Mouse (Mus musculus): Measurements from ENCODE around the gene 4930432K21Rik. TPM values are rescaled to one million over a fixed set of nuclear protein-coding genes. Genes with fewer than 3 reads are reported as not detected.
A peak's percentile ranks its signal among the peaks of the same experiment; 100 is the strongest.

4930432K21Rik gene
- polyA plus RNA-seq, 1 experiment from 2014 or later, result 2.0 TPM

DNA sequence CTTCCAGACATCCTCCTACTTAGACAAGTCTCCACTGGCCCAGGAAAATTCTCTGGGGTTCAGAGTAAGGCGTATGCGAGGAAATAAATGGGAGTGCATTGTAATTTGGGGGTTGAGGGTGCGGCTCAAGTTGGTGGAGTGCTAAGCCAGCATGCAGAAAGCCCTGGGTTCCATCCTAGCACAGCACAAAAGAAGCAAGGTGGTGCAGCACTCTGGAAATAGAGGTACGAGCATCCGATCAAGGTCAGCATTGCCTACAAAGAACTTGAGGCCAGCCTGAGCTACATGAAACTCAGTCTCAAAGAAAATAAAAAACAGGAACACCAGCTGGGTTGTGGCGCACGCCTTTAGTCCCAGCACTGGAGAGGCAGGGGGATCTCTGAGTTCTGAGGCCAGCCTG is 37.3 kb downstream of the 4930432K21Rik start, which contains the start of gene Nanos3:
Gene Nanos3, minus strand, starts transcription at position 101 of the 400 bp plus-strand sequence.
- Histone ChIP-seq H3K4me3 (peak within 1 kb of the TSS; percentile 80), H3K4me2 (replicated peaks) (peak within 1 kb of the TSS; percentile 78), H3K4me1 (peaks cover 57% of the 10 kb centered on the region), H3K9me3 (no peaks in the 10 kb centered on the region), H3K27me3 (no peaks in the 10 kb centered on the region), H3K9ac (peak within 1 kb of the TSS; percentile 98), H3K27ac (peak within 1 kb of the TSS; percentile 96), H3K36me3 (no peaks in the 10 kb centered on the region)
- 94% methylated on average over 7 of the region's 7 CpGs for WGBS
- no peak for ATAC-seq (ENCODE audit: low FRiP score, low read depth)

DNA sequence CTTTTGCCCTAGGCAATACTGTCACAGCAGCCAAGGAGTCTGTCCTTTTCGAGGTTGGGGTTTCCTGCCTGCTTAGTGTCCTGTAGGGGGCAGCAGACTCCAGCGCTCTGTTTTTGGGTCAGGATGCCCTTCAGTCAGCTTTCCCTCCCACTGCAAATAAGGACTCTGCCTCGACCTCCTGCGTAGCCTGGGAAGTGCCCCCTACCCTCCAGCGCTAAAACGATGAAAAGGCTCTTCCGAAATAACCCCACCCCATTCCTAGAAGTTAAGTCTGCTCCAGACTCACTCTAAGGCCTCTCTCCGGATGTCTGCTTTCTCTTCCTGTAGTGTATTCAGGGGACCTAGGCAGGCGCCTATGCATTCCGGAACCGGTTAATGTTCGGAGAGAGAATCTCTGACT is 38.7 kb downstream of the 4930432K21Rik start:
- Histone ChIP-seq H3K27me3 (no peaks in the 10 kb centered on the region), H3K9ac (peak overlapping the region; percentile 67), H3K4me2 (replicated peaks) (peak overlapping the region; percentile 90), H3K4me3 (peak overlapping the region; percentile 44), H3K36me3 (no peaks in the 10 kb centered on the region), H3K4me1 (peaks cover 46% of the 10 kb centered on the region), H3K9me3 (no peaks in the 10 kb centered on the region), H3K27ac (0 out of 2 replicates have a peak overlapping the region, but pooled peaks have one; percentile 22)
- peak; percentile 46 for ATAC-seq (ENCODE audit: low FRiP score, low read depth)
- 0% methylated on average over 12 of the region's 12 CpGs for WGBS

DNA sequence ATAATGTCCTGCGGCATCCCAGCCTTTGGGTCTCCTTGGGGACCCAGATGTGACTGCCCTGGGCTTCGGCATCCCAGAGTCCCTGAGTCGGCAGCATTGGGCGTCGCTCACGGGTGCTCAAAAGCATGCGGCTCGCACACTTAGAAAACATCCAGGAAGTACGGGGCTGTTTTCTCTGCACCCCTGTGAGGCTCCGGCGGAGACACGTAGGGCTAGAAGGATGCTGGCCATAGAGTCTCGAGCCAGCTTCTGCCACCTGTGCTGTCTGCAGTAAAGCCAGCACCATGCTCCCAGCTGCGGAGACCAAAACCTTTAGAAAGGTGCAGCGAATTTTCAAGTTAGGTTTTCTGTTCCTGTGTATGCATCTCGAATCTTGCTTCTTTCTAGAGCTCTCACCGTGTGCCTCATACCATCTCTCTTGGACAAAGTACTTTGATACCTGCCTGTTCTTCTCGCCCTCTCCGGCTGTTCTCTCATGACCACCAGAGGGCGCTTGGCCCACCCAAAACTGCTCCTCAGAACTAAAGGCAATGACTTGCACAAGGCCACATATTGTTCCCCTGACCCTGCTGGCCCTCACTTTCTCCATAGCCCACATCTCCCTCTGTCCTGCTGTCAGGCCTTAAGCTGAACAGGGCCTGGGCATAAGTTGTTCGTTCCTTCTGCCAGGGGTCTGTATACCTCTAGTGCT is 39.4 kb downstream of the 4930432K21Rik start:
- Histone ChIP-seq H3K9ac (peak overlapping the region; percentile 67), H3K9me3 (no peaks in the 10 kb centered on the region), H3K27ac (peak overlapping the region; percentile 22; the same call in 1 of the 2 replicates), H3K4me1 (peaks cover 46% of the 10 kb centered on the region), H3K4me3 (peak overlapping the region; percentile 44), H3K36me3 (no peaks in the 10 kb centered on the region), H3K4me2 (replicated peaks) (peak overlapping the region; percentile 90), H3K27me3 (no peaks in the 10 kb centered on the region)
- no peak for ATAC-seq (ENCODE audit: low FRiP score, low read depth)
- 6% methylated on average over 21 of the region's 21 CpGs for WGBS

DNA sequence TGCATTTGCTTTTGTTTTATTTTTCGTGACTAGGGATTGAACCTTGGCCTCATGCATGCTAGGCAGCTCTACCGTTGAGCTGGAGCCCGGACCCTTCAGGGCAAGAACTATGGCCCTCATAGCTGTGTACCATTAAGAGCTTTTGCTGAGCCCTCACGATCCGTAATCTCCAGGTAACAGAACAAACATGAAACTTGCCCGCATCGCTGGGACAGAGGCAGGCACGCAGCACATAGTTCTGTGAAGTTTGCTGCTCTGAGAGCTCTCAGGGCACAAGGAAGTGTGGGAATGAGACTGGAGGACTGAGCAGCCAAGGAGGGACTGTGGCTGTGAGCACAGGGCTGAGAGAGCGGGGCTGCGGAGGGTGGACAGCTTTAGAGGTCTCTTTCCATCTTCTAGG is 40.8 kb downstream of the 4930432K21Rik start:
- ATAC-seq (ENCODE audit: low FRiP score, low read depth), result no peak
- WGBS, result 84% methylated on average over 10 of the region's 10 CpGs
- Histone ChIP-seq H3K36me3 (no peaks in the 10 kb centered on the region), H3K9ac (no peak overlapping the region), H3K4me1 (peaks cover 51% of the 10 kb centered on the region), H3K9me3 (no peaks in the 10 kb centered on the region), H3K27ac (no peak overlapping the region), H3K4me3 (no peak overlapping the region), H3K27me3 (no peaks in the 10 kb centered on the region), H3K4me2 (replicated peaks) (no peak overlapping the region)

DNA sequence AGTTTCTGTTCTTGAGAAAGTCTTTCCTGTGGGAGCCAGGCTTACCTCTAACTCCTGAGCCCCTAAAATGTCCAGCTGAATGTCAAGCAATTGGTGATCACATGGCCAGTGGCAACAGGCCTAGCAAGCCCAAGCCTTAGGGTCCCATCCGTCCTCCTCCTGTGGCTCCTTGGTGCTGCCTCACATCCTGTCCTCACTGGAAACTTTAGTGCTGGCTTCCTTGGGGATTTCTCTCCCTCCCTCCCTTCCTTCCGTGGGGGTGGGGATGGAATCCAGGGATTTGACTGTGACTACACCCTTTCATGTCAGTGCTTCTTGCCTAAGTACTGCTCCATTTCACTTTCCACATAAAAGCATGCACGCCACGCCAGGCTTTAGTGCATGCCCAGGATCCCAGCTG is 41.8 kb downstream of the 4930432K21Rik start:
- no peak overlapping the region for H3K27ac ChIP-seq
- H3K4me1 ChIP-seq, result peaks cover 46% of the 10 kb centered on the region
- no peaks in the 10 kb centered on the region for H3K36me3 ChIP-seq
- WGBS, result 44% methylated on average over 4 of the region's 4 CpGs
- H3K9ac ChIP-seq, result no peak overlapping the region
- no peaks in the 10 kb centered on the region for H3K9me3 ChIP-seq
- H3K4me2 ChIP-seq (replicated peaks), result no peak overlapping the region
- no peak overlapping the region for H3K4me3 ChIP-seq
- no peaks in the 10 kb centered on the region for H3K27me3 ChIP-seq
- ATAC-seq (ENCODE audit: low FRiP score, low read depth), result no peak

DNA sequence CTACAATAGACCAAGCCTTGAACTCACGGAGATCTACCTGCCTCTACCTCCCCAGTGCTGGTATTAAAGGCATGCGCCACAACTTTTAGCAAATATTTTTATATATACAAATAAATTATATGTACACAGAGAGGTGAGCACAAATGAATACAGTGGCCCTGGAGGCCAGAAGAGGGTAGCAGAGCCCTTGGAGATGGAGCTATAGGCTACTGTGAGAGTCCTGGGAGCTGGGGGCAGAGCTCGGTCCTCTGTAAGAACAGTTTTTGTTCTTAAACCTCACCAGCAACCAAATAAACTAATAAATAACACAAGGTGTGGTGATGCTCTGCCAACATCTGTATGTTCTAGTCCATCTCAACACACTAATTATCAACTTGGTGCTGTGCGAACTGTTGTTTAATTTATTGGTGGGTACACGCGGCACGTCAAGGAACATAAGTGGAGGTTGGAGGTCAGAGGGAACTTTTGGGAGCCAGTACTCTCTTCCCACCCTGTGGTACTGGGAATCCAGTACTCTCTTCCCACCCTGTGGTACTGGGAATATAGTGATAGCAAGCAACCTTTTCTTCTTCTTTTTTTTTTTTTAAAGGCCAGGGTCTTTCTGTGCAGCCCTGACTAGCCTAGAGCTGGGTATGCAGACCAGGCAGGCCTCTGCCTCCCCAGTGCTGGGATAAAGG is 42.5 kb downstream of the 4930432K21Rik start:
- Histone ChIP-seq H3K9ac (no peak overlapping the region), H3K4me3 (no peak overlapping the region), H3K36me3 (no peaks in the 10 kb centered on the region), H3K9me3 (no peaks in the 10 kb centered on the region), H3K4me2 (replicated peaks) (no peak overlapping the region), H3K4me1 (peaks cover 40% of the 10 kb centered on the region), H3K27me3 (no peaks in the 10 kb centered on the region), H3K27ac (no peak overlapping the region)
- ATAC-seq (ENCODE audit: low FRiP score, low read depth), result no peak
- WGBS, result 87% methylated on average over 7 of the region's 7 CpGs

DNA sequence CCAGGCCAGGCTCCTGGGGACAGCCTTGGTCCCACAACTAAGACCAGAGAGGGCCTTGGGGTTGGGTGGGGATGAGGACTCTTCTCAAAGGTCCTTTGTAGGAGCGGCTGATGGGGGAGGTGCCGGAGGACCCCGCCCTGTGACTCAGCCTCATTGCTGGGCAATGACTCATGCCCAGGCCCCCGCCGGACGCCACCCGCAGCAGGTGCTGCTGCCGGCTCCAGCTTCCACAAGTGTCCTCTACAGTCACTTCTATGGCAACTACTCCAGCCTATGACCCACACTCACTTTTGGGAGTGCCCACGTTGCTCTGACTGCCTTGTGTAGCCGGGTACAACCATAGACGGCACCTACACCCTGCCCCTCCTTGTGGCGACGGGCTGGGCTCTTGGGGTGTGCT is 44.2 kb downstream of the 4930432K21Rik start:
- no peaks in the 10 kb centered on the region for H3K9me3 ChIP-seq
- H3K27me3 ChIP-seq, result no peaks in the 10 kb centered on the region
- H3K4me1 ChIP-seq, result peaks cover 36% of the 10 kb centered on the region
- 25% methylated on average over 13 of the region's 13 CpGs for WGBS
- H3K4me2 ChIP-seq (replicated peaks), result peak overlapping the region; percentile 59
- peak overlapping the region; percentile 48; the same call in 1 of the 2 replicates for H3K9ac ChIP-seq
- H3K4me3 ChIP-seq, result peak overlapping the region; percentile 31
- peak; percentile 64 for ATAC-seq (ENCODE audit: low FRiP score, low read depth)
- no peaks in the 10 kb centered on the region for H3K36me3 ChIP-seq
- peak overlapping the region; percentile 83 for H3K27ac ChIP-seq

DNA sequence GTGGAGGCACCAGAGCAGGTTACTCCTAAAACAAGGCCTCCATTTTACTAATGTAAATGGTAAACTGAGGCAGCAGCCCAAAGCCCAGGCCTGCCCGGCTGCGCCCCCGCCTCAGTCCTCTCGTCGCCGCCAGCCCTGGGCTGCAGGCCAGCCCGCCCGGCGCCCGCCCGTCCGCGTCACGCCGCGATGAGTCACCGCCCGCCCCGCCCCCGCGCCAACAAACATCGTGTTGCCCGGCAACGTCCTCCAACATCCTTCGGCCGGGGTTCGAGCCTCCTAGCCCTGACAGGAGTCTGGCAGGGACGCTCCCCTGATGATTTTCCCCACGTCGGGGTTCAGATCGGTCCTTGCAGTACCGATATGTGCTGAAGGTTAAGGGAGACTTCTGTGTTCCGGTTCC is 44.7 kb downstream of the 4930432K21Rik start:
- Histone ChIP-seq H3K27ac (peak overlapping the region; percentile 83), H3K9me3 (no peaks in the 10 kb centered on the region), H3K9ac (peak overlapping the region; percentile 48), H3K36me3 (no peaks in the 10 kb centered on the region), H3K27me3 (no peaks in the 10 kb centered on the region), H3K4me1 (peaks cover 31% of the 10 kb centered on the region), H3K4me3 (peak overlapping the region; percentile 31), H3K4me2 (replicated peaks) (peak overlapping the region; percentile 59)
- ATAC-seq (ENCODE audit: low FRiP score, low read depth), result peak; percentile 66; the same call in 1 of the 2 replicates
- 4% methylated on average over 33 of the region's 33 CpGs for WGBS

DNA sequence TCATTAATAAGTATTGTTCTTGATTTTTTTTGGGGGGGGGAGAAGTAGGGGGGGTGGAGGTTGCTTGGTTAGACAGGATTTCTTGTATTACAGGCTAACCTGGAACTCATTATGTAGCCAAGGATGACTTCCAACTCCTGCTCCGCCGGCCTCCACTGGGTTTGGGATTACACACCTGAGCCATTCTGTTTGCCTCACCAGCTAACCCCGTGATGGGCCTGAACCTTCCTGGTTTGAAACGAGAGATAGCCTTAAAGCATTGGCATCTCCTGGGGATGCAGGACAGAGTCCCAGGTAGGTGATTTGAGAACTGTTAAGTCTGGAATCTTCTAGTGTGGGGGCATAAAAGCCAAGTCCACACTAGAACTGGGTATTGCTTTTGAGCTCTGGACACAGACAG is 45.3 kb downstream of the 4930432K21Rik start:
- Histone ChIP-seq H3K9me3 (no peaks in the 10 kb centered on the region), H3K4me2 (replicated peaks) (peak overlapping the region; percentile 59), H3K36me3 (no peaks in the 10 kb centered on the region), H3K27me3 (no peaks in the 10 kb centered on the region), H3K4me1 (peaks cover 37% of the 10 kb centered on the region), H3K27ac (peak overlapping the region; percentile 33; the same call in 1 of the 2 replicates), H3K9ac (peak overlapping the region; percentile 48; the same call in 1 of the 2 replicates), H3K4me3 (peak overlapping the region; percentile 31; the same call in 1 of the 2 replicates)
- 28% methylated on average over 4 of the region's 4 CpGs for WGBS
- ATAC-seq (ENCODE audit: low FRiP score, low read depth), result no peak

DNA sequence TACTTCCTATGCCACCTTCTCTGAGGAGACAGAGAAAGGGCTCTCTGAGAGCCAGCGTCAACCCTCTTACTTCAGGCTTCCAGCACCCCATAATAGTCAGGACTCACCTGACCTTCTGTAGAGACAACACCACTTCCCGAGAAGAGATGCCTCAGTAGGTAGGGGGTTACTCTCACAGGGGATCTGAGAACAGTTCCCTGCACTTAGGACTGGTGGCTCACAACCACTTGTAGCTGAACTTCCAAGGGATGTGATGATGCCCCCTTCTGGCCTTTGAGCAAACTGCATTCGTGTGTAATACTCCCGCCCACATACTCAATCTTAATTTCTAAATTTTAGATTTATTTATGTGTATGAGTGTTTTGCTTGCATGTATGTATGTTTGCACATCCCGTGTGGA is 45.7 kb downstream of the 4930432K21Rik start:
- no peaks in the 10 kb centered on the region for H3K27me3 ChIP-seq
- peaks cover 41% of the 10 kb centered on the region for H3K4me1 ChIP-seq
- no peak for ATAC-seq (ENCODE audit: low FRiP score, low read depth)
- H3K36me3 ChIP-seq, result no peaks in the 10 kb centered on the region
- no peak overlapping the region for H3K4me2 ChIP-seq (replicated peaks)
- no peak overlapping the region for H3K4me3 ChIP-seq
- peak overlapping the region; percentile 33; the same call in 1 of the 2 replicates for H3K27ac ChIP-seq
- H3K9me3 ChIP-seq, result no peaks in the 10 kb centered on the region
- no peak overlapping the region for H3K9ac ChIP-seq
- 85% methylated on average over 5 of the region's 5 CpGs for WGBS

DNA sequence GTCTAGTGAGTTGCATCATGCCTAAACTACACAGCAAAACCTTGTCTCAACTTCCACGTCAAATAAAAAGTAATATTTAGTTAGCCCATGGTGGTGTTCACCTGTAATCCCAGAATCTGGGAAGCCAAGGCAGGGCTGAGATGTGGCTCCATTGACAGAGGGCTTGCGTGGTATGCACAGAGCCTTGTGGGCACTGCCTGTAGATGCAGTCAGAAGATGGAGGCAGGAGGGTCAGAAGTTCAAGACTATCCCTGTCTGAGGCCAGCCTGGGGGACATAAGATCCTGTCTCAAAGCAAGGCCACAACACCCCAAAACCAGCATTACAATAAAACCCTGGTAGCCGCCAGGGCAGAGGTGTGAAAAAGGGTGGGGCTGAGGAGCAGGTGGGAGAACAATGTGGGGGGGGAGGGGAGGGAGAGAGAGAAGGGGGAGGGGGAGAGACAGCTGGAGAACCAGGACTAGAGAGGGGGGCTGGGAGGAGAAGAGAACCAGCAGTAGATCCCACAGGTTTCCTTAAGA is 46.5 kb downstream of the 4930432K21Rik start:
- WGBS, result 61% methylated on average over 3 of the region's 3 CpGs
- no peak overlapping the region for H3K4me3 ChIP-seq
- H3K9ac ChIP-seq, result no peak overlapping the region
- H3K27me3 ChIP-seq, result no peaks in the 10 kb centered on the region
- H3K9me3 ChIP-seq, result no peaks in the 10 kb centered on the region
- no peak overlapping the region for H3K27ac ChIP-seq
- no peak overlapping the region for H3K4me2 ChIP-seq (replicated peaks)
- no peak for ATAC-seq (ENCODE audit: low FRiP score, low read depth)
- H3K36me3 ChIP-seq, result no peaks in the 10 kb centered on the region
- peaks cover 48% of the 10 kb centered on the region for H3K4me1 ChIP-seq
